Mouse (Mus musculus) kidney, postnatal 0 days (tissue): ENCODE data around the gene Pla2g10. TPM values are rescaled to one million over a fixed set of nuclear protein-coding genes. Genes with fewer than 3 reads are reported as not detected.

Source experiments
- ATAC-seq: fragments of 200-750 bp; cut with Nextera tagmentation; replicated peaks from 2 replicates; pipeline ENCODE4 v1.8.0; 2017; ENCODE audit warnings: low read depth, moderate number of reproducible peaks, moderate TSS enrichment, moderate library complexity; ENCODE audit not compliant: low FRiP score
- DNase-seq: peaks from one replicate; pipeline ENCODE4 v3.0.0-alpha.2; 2016; ENCODE audit warnings: low spot score
- H3K27ac ChIP-seq: fragments of 300-500 bp; sonication (generic); 2 replicates; pipeline ENCODE4 v1.5.1; 2014; ENCODE audit warnings: mild to moderate bottlenecking
- H3K27me3 ChIP-seq: fragments of 300-500 bp; sonication (generic); 2 replicates; pipeline ENCODE4 v1.6.1; 2014; ENCODE audit warnings: low read length, mixed read lengths; ENCODE audit not compliant: insufficient read depth
- H3K36me3 ChIP-seq: fragments of 300-500 bp; sonication (generic); 2 replicates; pipeline ENCODE4 v1.6.1; 2014; ENCODE audit warnings: low read length, mixed read lengths; ENCODE audit not compliant: insufficient read depth
- H3K4me1 ChIP-seq: fragments of 300-500 bp; sonication (generic); replicated peaks from 2 replicates; pipeline ENCODE4 v1.6.1; 2014; ENCODE audit warnings: antibody characterized with exemption, low read length, mixed read lengths; ENCODE audit not compliant: insufficient read depth
- H3K4me2 ChIP-seq: fragments of 300-500 bp; sonication (generic); 2 replicates; pipeline ENCODE4 v1.6.1; 2014; ENCODE audit warnings: mild to moderate bottlenecking, low read length, moderate library complexity, mixed read lengths
- H3K4me3 ChIP-seq: fragments of 300-500 bp; sonication (generic); replicated peaks from 2 replicates; pipeline ENCODE4 v1.5.1; 2014; ENCODE audit warnings: low read depth, low read length
- H3K9ac ChIP-seq: fragments of 300-500 bp; sonication (generic); 2 replicates; pipeline ENCODE4 v1.6.1; 2014; ENCODE audit warnings: low read depth, low read length
- H3K9me3 ChIP-seq: fragments of 300-500 bp; sonication (generic); replicated peaks from 2 replicates; pipeline ENCODE4 v1.6.1; 2016; ENCODE audit warnings: low read length, inconsistent platforms, mixed read lengths
- CTCF ChIP-seq: IDR thresholded peaks from 2 replicates; pipeline ENCODE4 v1.5.1; 2016; ENCODE audit warnings: antibody characterized with exemption, low read depth, mild to moderate bottlenecking, moderate library complexity
- WGBS: fragments of 180-500 bp; shearing (Covaris S2); extraction: QIAGEN DNeasy Blood & Tissue Kit; methylation state at CpG from one replicate; pipeline ENCODE4 v1.1.7; 2014; 5-methylcytosine and 5-hydroxymethylcytosine counted together
- polyA plus RNA-seq: library from polyadenylated mRNA; unstranded; fragments of >200 nt; fragmentation: Nextera tagmentation; extraction: Ambion mirVana; gene quantifications from 2 replicates; pipeline ENCODE4 v1.2.1, GENCODE M21; 2015

Gene Pla2g10
- polyA plus RNA-seq, 1 experiment from 2014 or later = not detected

GRCm38 (mm10) chr16:13735977-13736376 is 5.2 kb upstream of the Pla2g10 start:
- H3K4me2 ChIP-seq = no peak overlapping the region
- DNase-seq = peak; percentile 64
- 43% methylated on average over 8 of the region's 8 CpGs for WGBS
- no peak for ATAC-seq
- no peaks in the 10 kb centered on the region for H3K9me3 ChIP-seq
- TF ChIP-seq CTCF = no peak
- H3K27ac ChIP-seq = no peak overlapping the region
- H3K9ac ChIP-seq = no peak overlapping the region
- no peaks in the 10 kb centered on the region for H3K27me3 ChIP-seq
- peaks cover 1% of the 10 kb centered on the region; the same call in 1 of the 2 replicates for H3K4me1 ChIP-seq
- H3K4me3 ChIP-seq = no peak overlapping the region
- H3K36me3 ChIP-seq = no peaks in the 10 kb centered on the region

GRCm38 (mm10) chr16:13733518-13734137 is 2.8 kb upstream of the Pla2g10 start:
- Histone ChIP-seq H3K27me3 (no peaks in the 10 kb centered on the region), H3K4me2 (no peak overlapping the region), H3K4me3 (no peak overlapping the region), H3K36me3 (no peaks in the 10 kb centered on the region), H3K27ac (no peak overlapping the region), H3K4me1 (peaks cover 4% of the 10 kb centered on the region; the same call in 1 of the 2 replicates), H3K9me3 (no peaks in the 10 kb centered on the region), H3K9ac (no peak overlapping the region)
- DNase-seq = peak; percentile 83
- peak; percentile 90 for TF ChIP-seq CTCF
- ATAC-seq = 0 out of 2 replicates have a peak, but pooled peaks have one; percentile 49
- 22% methylated on average over 9 of the region's 9 CpGs for WGBS

- DNase-seq (no peak), ATAC-seq (no peak)
- no peak for TF ChIP-seq CTCF
- H3K4me3 ChIP-seq = no peak overlapping the region
- no peaks in the 10 kb centered on the region for H3K27me3 ChIP-seq
- no peak overlapping the region for H3K4me2 ChIP-seq
- no peak overlapping the region for H3K9ac ChIP-seq
- H3K9me3 ChIP-seq = no peaks in the 10 kb centered on the region
- H3K27ac ChIP-seq = no peak overlapping the region
- H3K36me3 ChIP-seq = no peaks in the 10 kb centered on the region
- peaks cover 4% of the 10 kb centered on the region; the same call in 1 of the 2 replicates for H3K4me1 ChIP-seq
- 71% methylated on average over 3 of the region's 3 CpGs for WGBS
These were observed 2.0 kb upstream of the Pla2g10 start for GRCm38 (mm10) chr16:13732786-13733185.

GRCm38 (mm10) chr16:13729428-13729827 is 1.4 kb downstream of the Pla2g10 start:
- TF ChIP-seq CTCF = no peak
- DNase-seq (no peak), ATAC-seq (no peak)
- H3K9ac ChIP-seq = no peak overlapping the region
- H3K36me3 ChIP-seq = no peaks in the 10 kb centered on the region
- no peak overlapping the region for H3K27ac ChIP-seq
- WGBS = 85% methylated on average over 4 of the region's 4 CpGs
- no peaks in the 10 kb centered on the region for H3K27me3 ChIP-seq
- H3K4me1 ChIP-seq = peaks cover 4% of the 10 kb centered on the region; the same call in 1 of the 2 replicates
- no peaks in the 10 kb centered on the region for H3K9me3 ChIP-seq
- no peak overlapping the region for H3K4me3 ChIP-seq
- no peak overlapping the region for H3K4me2 ChIP-seq

- no peak for TF ChIP-seq CTCF
- Histone ChIP-seq H3K4me1 (peaks cover 4% of the 10 kb centered on the region; the same call in 1 of the 2 replicates), H3K27me3 (no peaks in the 10 kb centered on the region), H3K27ac (no peak overlapping the region), H3K9me3 (no peaks in the 10 kb centered on the region), H3K9ac (no peak overlapping the region), H3K36me3 (no peaks in the 10 kb centered on the region), H3K4me3 (no peak overlapping the region), H3K4me2 (no peak overlapping the region)
- ATAC-seq = no peak
- WGBS = 93% methylated on average over 5 of the region's 5 CpGs
- no peak for DNase-seq
These were observed 2.9 kb downstream of the Pla2g10 start for GRCm38 (mm10) chr16:13727811-13728335.

GRCm38 (mm10) chr16:13722937-13723336 is 7.8 kb downstream of the Pla2g10 start:
- Histone ChIP-seq H3K27ac (no peak overlapping the region), H3K36me3 (no peaks in the 10 kb centered on the region), H3K4me3 (no peak overlapping the region), H3K9me3 (no peaks in the 10 kb centered on the region), H3K4me2 (no peak overlapping the region), H3K4me1 (no peaks in the 10 kb centered on the region), H3K9ac (no peak overlapping the region), H3K27me3 (no peaks in the 10 kb centered on the region)
- ATAC-seq (no peak), DNase-seq (no peak)
- no peak for TF ChIP-seq CTCF
- 29% methylated on average over 10 of the region's 10 CpGs for WGBS
